Mouse (Mus musculus): Measurements from ENCODE around the gene Eif2d. TPM values are rescaled to one million over a fixed set of nuclear protein-coding genes. Genes with fewer than 3 reads are reported as not detected.
"Not testable (repeated sequence)": the region's sequence is repeated elsewhere in the genome, so short reads cannot be mapped to it uniquely, and the experiment has no call there.

Gene Eif2d
- polyA plus RNA-seq, 1 experiment from 2014 or later = 63.6 TPM

- ATAC-seq (ENCODE audit: low read depth) = peak; percentile 98
These were observed 14.6 kb upstream of the Eif2d start, which contains the start of gene Dyrk3 for GRCm38 (mm10) chr1:131138191-131139016. Gene Dyrk3 (minus strand): TSS chr1:131138340.

GRCm38 (mm10) chr1:131139102-131140095 lies 13.6 kb upstream of the Eif2d start:
- 58% methylated on average over 11 of the region's 11 CpGs for WGBS
- no peak for ATAC-seq (ENCODE audit: low read depth)
- Histone ChIP-seq H3K27me3 (ENCODE audit: control insufficient read depth, insufficient read depth, low read depth, low read length) (no peaks in the 10 kb centered on the region), H3K4me2 (ENCODE audit: low read depth, low read length) (peak overlapping the region; percentile 97), H3K27ac (ENCODE audit: low read length) (no peak overlapping the region), H3K4me3 (ENCODE audit: low read length) (peak overlapping the region; percentile 72), H3K9me3 (ENCODE audit: control insufficient read depth, low read length) (no peaks in the 10 kb centered on the region; the same call in 1 of the 2 replicates), H3K4me1 (replicated peaks; ENCODE audit: control insufficient read depth, insufficient read depth, low read length) (peaks cover 2% of the 10 kb centered on the region; the same call in 1 of the 2 replicates), H3K36me3 (ENCODE audit: control insufficient read depth, insufficient read depth, low read length) (no peaks in the 10 kb centered on the region), H3K9ac (ENCODE audit: low read length) (no peak overlapping the region; the same call in 1 of the 2 replicates)

More at GRCm38 (mm10) chr1:131138191-131139016, 14.6 kb upstream of the Eif2d start, which contains the start of gene Dyrk3:
- peak within 1 kb of the TSS; percentile 97 for H3K4me2 ChIP-seq (ENCODE audit: low read depth, low read length)
- H3K9me3 ChIP-seq (ENCODE audit: control insufficient read depth, low read length) = no peaks in the 10 kb centered on the region
- H3K36me3 ChIP-seq (ENCODE audit: control insufficient read depth, insufficient read depth, low read length) = no peaks in the 10 kb centered on the region
- WGBS = 2% methylated on average over 49 of the region's 49 CpGs
- peak within 1 kb of the TSS; percentile 74 for H3K9ac ChIP-seq (ENCODE audit: low read length)
- peak within 1 kb of the TSS; percentile 92 for H3K27ac ChIP-seq (ENCODE audit: low read length)
- H3K4me1 ChIP-seq (replicated peaks; ENCODE audit: control insufficient read depth, insufficient read depth, low read length) = peaks cover 2% of the 10 kb centered on the region; the same call in 1 of the 2 replicates
- H3K27me3 ChIP-seq (ENCODE audit: control insufficient read depth, insufficient read depth, low read depth, low read length) = no peaks in the 10 kb centered on the region
- peak within 1 kb of the TSS; percentile 72 for H3K4me3 ChIP-seq (ENCODE audit: low read length)

GRCm38 (mm10) chr1:131141449-131141848 lies 11.5 kb upstream of the Eif2d start:
- Histone ChIP-seq H3K4me1 (replicated peaks; ENCODE audit: control insufficient read depth, insufficient read depth, low read length) (no peaks in the 10 kb centered on the region), H3K36me3 (ENCODE audit: control insufficient read depth, insufficient read depth, low read length) (no peaks in the 10 kb centered on the region), H3K9me3 (ENCODE audit: control insufficient read depth, low read length) (no peaks in the 10 kb centered on the region; the same call in 1 of the 2 replicates), H3K4me3 (ENCODE audit: low read length) (no peak overlapping the region), H3K9ac (ENCODE audit: low read length) (no peak overlapping the region), H3K4me2 (ENCODE audit: low read depth, low read length) (no peak overlapping the region), H3K27me3 (ENCODE audit: control insufficient read depth, insufficient read depth, low read depth, low read length) (no peaks in the 10 kb centered on the region), H3K27ac (ENCODE audit: low read length) (no peak overlapping the region)
- ATAC-seq (ENCODE audit: low read depth) = no peak
- 36% methylated on average over 2 of the region's 2 CpGs for WGBS

GRCm38 (mm10) chr1:131142472-131142871 lies 10.5 kb upstream of the Eif2d start:
- no peak overlapping the region for H3K27ac ChIP-seq (ENCODE audit: low read length)
- H3K27me3 ChIP-seq (ENCODE audit: control insufficient read depth, insufficient read depth, low read depth, low read length) = no peaks in the 10 kb centered on the region
- H3K4me2 ChIP-seq (ENCODE audit: low read depth, low read length) = no peak overlapping the region
- WGBS = 83% methylated on average over 1 of the region's 1 CpGs
- no peaks in the 10 kb centered on the region for H3K4me1 ChIP-seq (replicated peaks; ENCODE audit: control insufficient read depth, insufficient read depth, low read length)
- no peaks in the 10 kb centered on the region; the same call in 1 of the 2 replicates for H3K9me3 ChIP-seq (ENCODE audit: control insufficient read depth, low read length)
- no peak overlapping the region for H3K4me3 ChIP-seq (ENCODE audit: low read length)
- no peaks in the 10 kb centered on the region for H3K36me3 ChIP-seq (ENCODE audit: control insufficient read depth, insufficient read depth, low read length)
- no peak overlapping the region for H3K9ac ChIP-seq (ENCODE audit: low read length)
- no peak for ATAC-seq (ENCODE audit: low read depth)

- not testable (repeated sequence) for H3K27me3 ChIP-seq (ENCODE audit: control insufficient read depth, insufficient read depth, low read depth, low read length); H3K27ac ChIP-seq (ENCODE audit: low read length); ATAC-seq (ENCODE audit: low read depth); H3K9me3 ChIP-seq (ENCODE audit: control insufficient read depth, low read length); H3K4me2 ChIP-seq (ENCODE audit: low read depth, low read length); H3K9ac ChIP-seq (ENCODE audit: low read length); H3K4me1 ChIP-seq (replicated peaks; ENCODE audit: control insufficient read depth, insufficient read depth, low read length); H3K36me3 ChIP-seq (ENCODE audit: control insufficient read depth, insufficient read depth, low read length); H3K4me3 ChIP-seq (ENCODE audit: low read length)
- WGBS = 74% methylated on average over 3 of the region's 3 CpGs
These were observed 7.8 kb upstream of the Eif2d start for GRCm38 (mm10) chr1:131145222-131145621.

- Histone ChIP-seq H3K9me3 (ENCODE audit: control insufficient read depth, low read length) (no peaks in the 10 kb centered on the region; the same call in 1 of the 2 replicates), H3K36me3 (ENCODE audit: control insufficient read depth, insufficient read depth, low read length) (no peaks in the 10 kb centered on the region), H3K4me3 (ENCODE audit: low read length) (no peak overlapping the region), H3K27ac (ENCODE audit: low read length) (no peak overlapping the region), H3K4me2 (ENCODE audit: low read depth, low read length) (no peak overlapping the region), H3K9ac (ENCODE audit: low read length) (no peak overlapping the region), H3K4me1 (replicated peaks; ENCODE audit: control insufficient read depth, insufficient read depth, low read length) (no peaks in the 10 kb centered on the region), H3K27me3 (ENCODE audit: control insufficient read depth, insufficient read depth, low read depth, low read length) (no peaks in the 10 kb centered on the region)
- 76% methylated on average over 3 of the region's 3 CpGs for WGBS
- no peak for ATAC-seq (ENCODE audit: low read depth)
These were observed 6.8 kb upstream of the Eif2d start for GRCm38 (mm10) chr1:131146181-131146614.

- H3K27ac ChIP-seq (ENCODE audit: low read length) = no peak overlapping the region
- H3K4me2 ChIP-seq (ENCODE audit: low read depth, low read length) = no peak overlapping the region
- H3K4me1 ChIP-seq (replicated peaks; ENCODE audit: control insufficient read depth, insufficient read depth, low read length) = peaks cover 11% of the 10 kb centered on the region
- no peak for ATAC-seq (ENCODE audit: low read depth)
- H3K4me3 ChIP-seq (ENCODE audit: low read length) = no peak overlapping the region
- no peak overlapping the region for H3K9ac ChIP-seq (ENCODE audit: low read length)
- H3K9me3 ChIP-seq (ENCODE audit: control insufficient read depth, low read length) = no peaks in the 10 kb centered on the region; the same call in 1 of the 2 replicates
- 63% methylated on average over 1 of the region's 1 CpGs for WGBS
- no peaks in the 10 kb centered on the region for H3K27me3 ChIP-seq (ENCODE audit: control insufficient read depth, insufficient read depth, low read depth, low read length)
- H3K36me3 ChIP-seq (ENCODE audit: control insufficient read depth, insufficient read depth, low read length) = no peaks in the 10 kb centered on the region
These were observed 3.5 kb upstream of the Eif2d start for GRCm38 (mm10) chr1:131149496-131149895.

GRCm38 (mm10) chr1:131155456-131155855 lies 2.5 kb downstream of the Eif2d start:
- H3K4me2 ChIP-seq (ENCODE audit: low read depth, low read length) = no peak overlapping the region

More at GRCm38 (mm10) chr1:131155456-131155855, 2.5 kb downstream of the Eif2d start:
- Histone ChIP-seq H3K27ac (ENCODE audit: low read length) (no peak overlapping the region), H3K36me3 (ENCODE audit: control insufficient read depth, insufficient read depth, low read length) (peaks cover 11% of the 10 kb centered on the region), H3K9ac (ENCODE audit: low read length) (no peak overlapping the region), H3K4me3 (ENCODE audit: low read length) (no peak overlapping the region), H3K27me3 (ENCODE audit: control insufficient read depth, insufficient read depth, low read depth, low read length) (no peaks in the 10 kb centered on the region), H3K4me1 (replicated peaks; ENCODE audit: control insufficient read depth, insufficient read depth, low read length) (peaks cover 11% of the 10 kb centered on the region), H3K9me3 (ENCODE audit: control insufficient read depth, low read length) (no peaks in the 10 kb centered on the region)
- WGBS = 50% methylated on average over 2 of the region's 2 CpGs
- ATAC-seq (ENCODE audit: low read depth) = no peak
